Mouse (Mus musculus): ENCODE measurements around the gene Dzip1. TPM values are rescaled to one million over a fixed set of nuclear protein-coding genes. Genes with fewer than 3 reads are reported as not detected.

Dzip1 gene
- polyA plus RNA-seq, 1 experiment from 2014 or later = 10.9 TPM

DNA sequence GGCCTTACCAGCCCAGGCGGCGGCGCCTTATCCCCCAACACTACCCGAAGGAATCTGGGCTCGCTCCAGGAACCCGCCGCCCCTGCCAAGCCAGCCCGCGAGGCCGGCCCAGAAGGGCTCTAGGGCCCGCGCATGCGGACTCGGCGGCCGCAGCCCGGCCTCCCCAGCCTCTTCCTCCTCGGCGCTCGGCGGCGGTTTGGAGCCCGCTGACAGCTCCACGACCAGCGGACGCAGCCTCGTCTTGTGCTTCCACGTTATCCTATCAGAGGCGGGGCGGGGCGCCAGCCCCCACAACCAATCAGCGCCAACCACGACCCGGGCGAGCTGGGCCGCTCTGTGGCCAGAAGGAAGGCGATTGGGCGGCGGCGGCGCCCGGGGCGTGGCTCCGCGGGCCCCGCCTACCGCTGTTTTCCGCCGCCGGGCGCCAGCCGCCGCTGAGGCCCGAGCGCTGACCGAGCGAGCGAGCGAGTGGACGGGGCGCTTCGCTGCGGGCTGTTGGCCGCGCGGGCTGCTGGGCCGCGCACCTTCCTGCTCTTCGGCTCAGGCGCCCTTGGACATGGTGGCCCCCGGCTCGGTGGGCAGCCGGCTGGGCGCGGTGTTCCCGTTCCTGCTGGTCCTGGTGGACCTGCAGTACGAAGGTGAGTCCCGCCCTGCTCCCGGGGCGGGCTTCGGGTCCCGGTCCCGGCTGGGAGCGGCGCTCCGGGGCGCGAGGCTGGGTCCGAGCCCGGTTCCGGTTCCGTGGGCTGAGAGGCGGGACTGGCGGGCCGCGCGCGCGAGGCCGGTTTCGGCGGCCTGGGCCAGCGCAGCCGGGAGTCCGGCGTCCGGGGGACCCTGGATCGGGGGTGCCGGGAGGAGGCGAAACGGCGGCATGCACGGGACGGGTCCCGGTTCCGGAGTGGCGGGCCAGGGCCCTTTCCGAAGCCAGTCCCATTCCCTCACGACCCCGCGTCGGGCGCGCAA lies 12.6 kb upstream of the Dzip1 start, which contains the start of gene Dnajc3:
Gene Dnajc3, plus strand, starts transcription at position 444 of the 960 bp plus-strand sequence.
- Histone ChIP-seq H3K4me1 (replicated peaks) (0 out of 2 replicates have a peak, but pooled peaks cover 10% of the 10 kb centered on the region), H3K9me3 (no peaks in the 10 kb centered on the region), H3K4me3 (replicated peaks) (peak within 1 kb of the TSS; percentile 99), H3K4me2 (replicated peaks) (peak within 1 kb of the TSS; percentile 79), H3K36me3 (no peaks in the 10 kb centered on the region), H3K27me3 (replicated peaks) (no peaks in the 10 kb centered on the region), H3K9ac (peak within 1 kb of the TSS; percentile 98), H3K27ac (peak within 1 kb of the TSS; percentile 94)
- ATAC-seq = peak; percentile 100
- WGBS = under 1% methylated on average over 112 of the region's 124 CpGs

DNA sequence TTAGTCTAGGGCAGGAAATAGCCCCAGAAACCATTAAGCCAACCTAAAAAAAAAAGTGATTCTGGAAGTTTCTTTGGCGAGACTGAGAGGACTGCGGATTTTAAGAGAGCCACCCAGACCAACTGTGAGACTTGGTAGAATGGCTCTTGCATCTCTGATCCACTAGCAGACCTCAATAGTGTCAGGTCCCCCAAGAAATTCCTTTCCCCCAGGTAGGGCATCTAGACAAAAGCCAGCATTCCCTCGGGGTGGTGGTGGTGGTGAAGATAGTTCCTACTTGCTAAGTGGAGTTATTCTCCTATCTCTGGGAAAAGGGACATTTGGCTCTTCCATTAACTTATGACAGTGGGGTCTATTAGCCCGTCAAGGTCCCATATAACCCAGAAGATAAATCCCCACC lies 11.7 kb upstream of the Dzip1 start:
- 35% methylated on average over 4 of the region's 4 CpGs for whole genome bisulfite sequencing
- Histone ChIP-seq H3K27ac (peak overlapping the region; percentile 85), H3K4me1 (replicated peaks) (0 out of 2 replicates have a peak, but pooled peaks cover 10% of the 10 kb centered on the region), H3K9me3 (no peaks in the 10 kb centered on the region), H3K36me3 (no peaks in the 10 kb centered on the region), H3K4me3 (replicated peaks) (peak overlapping the region; percentile 99), H3K9ac (peak overlapping the region; percentile 64), H3K27me3 (replicated peaks) (no peaks in the 10 kb centered on the region), H3K4me2 (replicated peaks) (peak overlapping the region; percentile 79)
- peak; percentile 10 for ATAC-seq

DNA sequence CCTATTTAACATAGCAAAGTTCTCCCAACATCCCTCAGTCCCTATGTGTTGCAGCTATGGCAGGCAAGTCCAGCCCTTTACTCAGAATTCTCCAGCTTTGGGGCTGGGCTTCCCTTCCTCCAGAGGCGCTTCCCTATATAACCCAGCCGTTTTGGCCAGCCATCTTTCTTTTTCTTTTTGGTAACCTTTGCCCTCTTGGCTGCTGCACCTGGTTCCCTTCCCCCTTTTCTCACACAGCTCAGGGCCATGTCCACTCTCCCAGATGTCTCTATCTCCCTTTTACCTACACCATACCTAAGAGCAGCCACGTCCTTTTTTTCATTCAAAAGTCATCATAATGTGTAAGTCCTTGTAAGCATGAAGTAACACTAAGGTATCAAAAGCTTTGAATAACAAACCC lies 11.0 kb upstream of the Dzip1 start:
- Histone ChIP-seq H3K27ac (no peak overlapping the region), H3K27me3 (replicated peaks) (no peaks in the 10 kb centered on the region), H3K9me3 (no peaks in the 10 kb centered on the region), H3K4me1 (replicated peaks) (0 out of 2 replicates have a peak, but pooled peaks cover 10% of the 10 kb centered on the region), H3K9ac (no peak overlapping the region), H3K4me3 (replicated peaks) (no peak overlapping the region), H3K36me3 (no peaks in the 10 kb centered on the region), H3K4me2 (replicated peaks) (no peak overlapping the region)
- ATAC-seq = no peak
- 57% methylated on average over 3 of the region's 3 CpGs for WGBS

DNA sequence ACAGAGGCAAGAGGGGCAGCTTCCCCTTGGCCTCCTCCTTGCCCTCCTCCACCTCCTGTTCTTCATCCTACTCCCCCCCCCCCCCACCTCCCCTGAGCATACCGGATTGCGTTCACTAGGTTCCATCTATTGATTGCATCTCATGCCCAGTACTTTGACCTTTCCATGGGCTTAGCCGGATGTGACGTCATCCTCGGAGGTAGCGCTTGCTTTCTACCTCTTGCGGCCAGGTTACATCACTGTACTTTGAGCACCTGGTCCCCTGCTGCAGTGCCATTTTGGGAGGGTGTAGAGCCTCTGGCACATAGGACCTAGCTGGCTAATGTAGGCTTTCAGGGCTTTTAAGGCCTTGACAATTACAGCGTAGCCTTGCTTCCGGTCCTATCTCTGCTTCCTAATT lies 9.4 kb upstream of the Dzip1 start:
- no peak for ATAC-seq

DNA sequence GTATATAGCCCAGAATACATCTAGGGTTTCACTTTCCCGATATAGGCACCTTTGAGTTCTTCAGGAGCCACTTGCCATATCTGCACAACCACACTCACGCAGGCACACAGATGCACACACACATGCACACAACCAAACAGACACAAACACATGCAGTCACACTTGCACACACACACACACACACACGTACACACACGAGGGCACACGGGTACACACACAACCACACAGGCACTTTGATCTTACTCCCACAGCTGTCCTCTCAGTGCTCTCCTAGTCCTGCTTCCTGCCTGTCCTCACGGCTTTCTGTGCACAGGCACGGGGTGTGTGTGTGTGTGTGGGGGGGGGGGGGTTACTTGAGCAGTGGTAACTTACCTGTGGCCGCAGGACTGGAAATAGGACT lies 7.7 kb upstream of the Dzip1 start:
- Histone ChIP-seq H3K36me3 (no peaks in the 10 kb centered on the region), H3K9me3 (no peaks in the 10 kb centered on the region), H3K27me3 (replicated peaks) (no peaks in the 10 kb centered on the region), H3K9ac (no peak overlapping the region), H3K4me1 (replicated peaks) (0 out of 2 replicates have a peak, but pooled peaks cover 3% of the 10 kb centered on the region), H3K27ac (no peak overlapping the region), H3K4me3 (replicated peaks) (no peak overlapping the region), H3K4me2 (replicated peaks) (no peak overlapping the region)
- ATAC-seq = no peak
- WGBS = 65% methylated on average over 8 of the region's 8 CpGs

More for the DNA sequence above, 9.4 kb upstream of the Dzip1 start:
- no peaks in the 10 kb centered on the region for H3K9me3 ChIP-seq
- no peak overlapping the region for H3K4me3 ChIP-seq (replicated peaks)
- 75% methylated on average over 9 of the region's 9 CpGs for WGBS
- no peak overlapping the region for H3K9ac ChIP-seq
- no peak overlapping the region for H3K4me2 ChIP-seq (replicated peaks)
- no peak overlapping the region for H3K27ac ChIP-seq
- H3K27me3 ChIP-seq (replicated peaks) = no peaks in the 10 kb centered on the region
- H3K4me1 ChIP-seq (replicated peaks) = 0 out of 2 replicates have a peak, but pooled peaks cover 7% of the 10 kb centered on the region
- H3K36me3 ChIP-seq = no peaks in the 10 kb centered on the region

GRCm38 (mm10) chr14:118931181-118931580 lies 5.9 kb upstream of the Dzip1 start:
- 86% methylated on average over 2 of the region's 2 CpGs for WGBS
- Histone ChIP-seq H3K36me3 (no peaks in the 10 kb centered on the region), H3K4me3 (replicated peaks) (no peak overlapping the region), H3K27ac (no peak overlapping the region), H3K4me1 (replicated peaks) (no peaks in the 10 kb centered on the region), H3K4me2 (replicated peaks) (no peak overlapping the region), H3K9me3 (no peaks in the 10 kb centered on the region), H3K27me3 (replicated peaks) (no peaks in the 10 kb centered on the region), H3K9ac (no peak overlapping the region)
- ATAC-seq = no peak

- H3K9ac ChIP-seq = no peak overlapping the region
- WGBS = 68% methylated on average over 2 of the region's 2 CpGs
- H3K4me1 ChIP-seq (replicated peaks) = no peaks in the 10 kb centered on the region
- no peaks in the 10 kb centered on the region for H3K9me3 ChIP-seq
- H3K4me2 ChIP-seq (replicated peaks) = no peak overlapping the region
- no peak overlapping the region for H3K27ac ChIP-seq
- H3K27me3 ChIP-seq (replicated peaks) = no peaks in the 10 kb centered on the region
- 0 out of 2 replicates have a peak, but pooled peaks have one; percentile 24 for ATAC-seq
- H3K4me3 ChIP-seq (replicated peaks) = no peak overlapping the region
- H3K36me3 ChIP-seq = no peaks in the 10 kb centered on the region
These were observed 5.5 kb upstream of the Dzip1 start for GRCm38 (mm10) chr14:118930777-118931176.

DNA sequence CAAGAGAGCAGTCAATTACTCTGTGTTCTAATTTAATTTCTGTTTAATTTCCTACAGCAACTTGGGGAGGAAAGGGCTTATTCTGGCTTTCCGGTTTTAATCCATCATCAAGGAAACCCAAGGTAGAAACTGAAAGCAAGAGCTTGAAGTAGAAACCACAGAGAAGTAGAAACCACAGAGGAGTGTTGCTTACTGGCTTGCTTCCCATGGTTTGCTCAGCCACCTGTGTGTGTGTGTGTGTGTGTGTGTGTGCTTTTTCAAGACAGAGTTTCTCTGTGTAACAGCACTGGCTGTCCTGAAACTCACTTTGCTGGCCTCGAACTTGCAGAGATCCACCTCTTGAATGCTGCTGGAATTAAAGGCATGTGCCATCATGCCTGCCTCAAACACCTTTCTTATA lies 4.5 kb upstream of the Dzip1 start:
- Histone ChIP-seq H3K4me3 (replicated peaks) (no peak overlapping the region), H3K9ac (no peak overlapping the region), H3K4me1 (replicated peaks) (0 out of 2 replicates have a peak, but pooled peaks cover 2% of the 10 kb centered on the region), H3K27me3 (replicated peaks) (no peaks in the 10 kb centered on the region), H3K4me2 (replicated peaks) (no peak overlapping the region), H3K27ac (no peak overlapping the region), H3K36me3 (no peaks in the 10 kb centered on the region), H3K9me3 (no peaks in the 10 kb centered on the region)
- 83% methylated on average over 2 of the region's 2 CpGs for WGBS
- ATAC-seq = no peak

DNA sequence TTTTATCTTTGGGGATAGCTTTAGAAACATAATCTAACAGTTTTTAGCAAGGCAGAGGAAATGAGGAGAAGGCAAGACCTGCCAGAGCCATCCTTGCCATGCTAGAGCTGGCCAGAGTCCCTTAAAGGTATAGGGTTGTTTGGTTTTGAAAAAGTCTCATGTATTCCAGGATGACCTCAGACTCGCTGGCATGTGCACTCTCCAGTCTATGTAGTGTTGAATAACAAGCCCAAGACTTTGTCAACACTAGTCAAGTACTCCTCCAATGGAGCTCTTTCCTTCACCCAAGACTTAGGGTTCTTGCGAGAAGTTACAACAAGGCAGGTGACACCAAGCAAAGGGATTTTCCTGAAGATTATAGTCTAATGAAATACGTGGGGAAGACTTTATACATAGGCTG lies 3.3 kb upstream of the Dzip1 start:
- H3K9ac ChIP-seq = no peak overlapping the region
- WGBS = 80% methylated on average over 3 of the region's 3 CpGs
- no peaks in the 10 kb centered on the region for H3K36me3 ChIP-seq
- no peak overlapping the region for H3K27ac ChIP-seq
- no peaks in the 10 kb centered on the region for H3K9me3 ChIP-seq
- no peak overlapping the region for H3K4me2 ChIP-seq (replicated peaks)
- 0 out of 2 replicates have a peak, but pooled peaks cover 5% of the 10 kb centered on the region for H3K4me1 ChIP-seq (replicated peaks)
- ATAC-seq = no peak
- H3K27me3 ChIP-seq (replicated peaks) = no peaks in the 10 kb centered on the region
- no peak overlapping the region for H3K4me3 ChIP-seq (replicated peaks)

DNA sequence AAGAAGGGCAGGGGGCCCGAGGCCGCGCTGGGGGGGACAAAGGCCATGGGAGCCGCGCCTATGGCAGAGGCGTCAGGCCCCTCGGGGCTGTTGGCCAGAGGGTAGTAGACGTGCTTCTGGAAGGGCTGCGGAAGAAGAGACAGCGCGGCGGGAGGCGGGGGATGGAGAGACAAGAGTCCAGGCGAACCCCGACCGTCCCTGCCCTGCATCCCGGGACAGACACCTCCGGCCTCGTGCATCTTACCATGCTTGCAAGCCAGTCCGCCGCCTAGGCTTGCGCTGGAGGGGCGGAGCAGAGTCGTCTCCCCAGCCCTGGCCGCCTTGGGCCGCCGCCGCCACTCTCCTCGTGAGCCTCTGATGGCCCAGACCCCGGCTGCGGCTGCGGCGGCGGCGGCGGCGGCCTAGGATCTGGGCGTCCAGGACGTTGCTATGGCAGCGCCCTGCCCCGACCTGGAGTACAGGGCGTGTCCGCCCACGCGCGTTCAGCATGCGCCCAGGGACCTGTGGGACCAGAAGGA lies 2.5 kb downstream of the Dzip1 start:
- ATAC-seq = peak; percentile 41
- H3K27me3 ChIP-seq (replicated peaks) = peaks cover 7% of the 10 kb centered on the region; the same call in 1 of the 2 replicates
- H3K4me1 ChIP-seq (replicated peaks) = peaks cover 20% of the 10 kb centered on the region
- 3% methylated on average over 43 of the region's 47 CpGs for WGBS
- peak overlapping the region; percentile 88 for H3K4me2 ChIP-seq (replicated peaks)
- peak overlapping the region; percentile 42 for H3K9ac ChIP-seq
- H3K9me3 ChIP-seq = no peaks in the 10 kb centered on the region
- H3K4me3 ChIP-seq (replicated peaks) = peak overlapping the region; percentile 38
- H3K36me3 ChIP-seq = no peaks in the 10 kb centered on the region
- H3K27ac ChIP-seq = no peak overlapping the region

DNA sequence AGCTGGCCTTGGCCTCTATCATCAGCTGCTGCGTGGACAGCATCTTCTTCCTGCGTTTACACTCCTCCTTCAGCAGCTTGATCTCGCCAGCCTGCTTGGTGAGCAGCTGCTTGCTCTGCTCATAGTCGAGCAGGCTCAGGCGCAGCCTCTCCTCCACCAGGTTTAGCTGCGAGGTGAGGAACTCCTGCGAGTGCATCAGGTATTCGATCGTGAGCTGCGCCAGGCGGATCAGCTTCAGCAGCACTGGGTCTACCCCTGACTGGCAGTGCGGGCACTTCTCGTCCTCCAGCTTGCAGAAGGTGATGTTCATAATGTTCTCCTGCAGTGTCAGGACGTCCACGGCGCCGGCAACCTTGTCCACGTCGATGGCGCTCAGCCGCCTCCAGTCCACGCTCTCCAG lies 3.0 kb downstream of the Dzip1 start:
- H3K27ac ChIP-seq = no peak overlapping the region
- H3K9me3 ChIP-seq = no peaks in the 10 kb centered on the region
- peak overlapping the region; percentile 38 for H3K4me3 ChIP-seq (replicated peaks)
- H3K27me3 ChIP-seq (replicated peaks) = peaks cover 7% of the 10 kb centered on the region; the same call in 1 of the 2 replicates
- H3K4me1 ChIP-seq (replicated peaks) = peaks cover 20% of the 10 kb centered on the region
- WGBS = 30% methylated on average over 22 of the region's 22 CpGs
- no peaks in the 10 kb centered on the region for H3K36me3 ChIP-seq
- H3K4me2 ChIP-seq (replicated peaks) = peak overlapping the region; percentile 88
- H3K9ac ChIP-seq = peak overlapping the region; percentile 42
- ATAC-seq = no peak; the same call in 1 of the 2 replicates

DNA sequence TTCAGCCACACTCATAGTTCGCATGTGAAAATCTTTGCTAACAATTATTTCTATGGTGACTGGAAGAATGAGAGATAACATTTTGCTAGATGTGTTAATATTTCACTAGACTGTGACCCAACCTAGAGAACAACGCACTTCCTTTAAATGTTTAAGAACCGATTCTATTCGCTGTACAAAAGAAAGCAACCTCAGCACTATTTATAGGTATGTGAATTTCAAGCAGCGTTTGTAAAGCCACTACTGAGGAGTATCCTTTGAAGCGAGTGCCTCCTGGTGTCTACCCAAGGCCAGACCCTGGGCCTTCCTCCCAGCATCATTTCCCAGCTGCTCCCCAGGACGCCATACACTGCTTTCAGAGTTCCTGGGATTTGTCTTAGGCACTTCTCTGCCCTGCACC lies 4.6 kb downstream of the Dzip1 start:
- WGBS = 51% methylated on average over 7 of the region's 7 CpGs
- no peaks in the 10 kb centered on the region for H3K9me3 ChIP-seq
- peaks cover 7% of the 10 kb centered on the region; the same call in 1 of the 2 replicates for H3K27me3 ChIP-seq (replicated peaks)

More for the DNA sequence above, 4.6 kb downstream of the Dzip1 start:
- no peaks in the 10 kb centered on the region for H3K36me3 ChIP-seq
- H3K4me1 ChIP-seq (replicated peaks) = peaks cover 20% of the 10 kb centered on the region
- no peak overlapping the region for H3K4me3 ChIP-seq (replicated peaks)
- ATAC-seq = no peak
- H3K9ac ChIP-seq = no peak overlapping the region
- no peak overlapping the region for H3K4me2 ChIP-seq (replicated peaks)
- no peak overlapping the region for H3K27ac ChIP-seq

Data from intestine, embryonic 15.5 days (tissue).